Mouse (Mus musculus): ENCODE data around the gene Utp14a.

Gene Utp14a

GRCm38 (mm10) chrX:48314530-48315079 lies 57.9 kb downstream of the Utp14a start:
- DNase-seq = peak; percentile 89

GRCm38 (mm10) chrX:48317444-48317843 lies 60.8 kb downstream of the Utp14a start:
- DNase-seq = no peak

- DNase-seq = peak; percentile 7
Measured at GRCm38 (mm10) chrX:48318194-48318593, 61.5 kb downstream of the Utp14a start.
